Mouse (Mus musculus): ENCODE results near the gene Kcnh2.

The Kcnh2 gene

DNA sequence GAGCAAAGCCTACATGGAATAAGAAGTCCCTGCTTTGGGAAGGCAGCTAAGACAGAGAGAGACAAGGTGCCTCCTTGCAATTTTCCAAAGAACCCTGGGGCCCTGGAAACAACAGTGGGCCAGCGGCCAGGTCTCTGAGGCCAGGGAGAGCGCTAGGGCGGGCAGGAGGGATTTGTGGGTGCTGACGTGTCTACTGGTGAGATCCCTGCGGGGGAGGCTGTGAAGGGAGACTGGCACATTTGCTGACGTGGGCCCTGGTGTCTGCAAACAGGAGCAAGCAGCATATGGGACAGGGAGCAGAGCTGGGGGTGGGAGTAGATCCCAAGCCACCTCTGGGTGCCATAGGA, 31.0 kb downstream of the Kcnh2 start:
- in situ Hi-C loops (cut with MseI, MboI) = no loop called here

GRCm38 (mm10) chr5:24319776-24320466, 31.5 kb downstream of the Kcnh2 start:
- in situ Hi-C loops (cut with MseI, MboI) = no loop called here

DNA sequence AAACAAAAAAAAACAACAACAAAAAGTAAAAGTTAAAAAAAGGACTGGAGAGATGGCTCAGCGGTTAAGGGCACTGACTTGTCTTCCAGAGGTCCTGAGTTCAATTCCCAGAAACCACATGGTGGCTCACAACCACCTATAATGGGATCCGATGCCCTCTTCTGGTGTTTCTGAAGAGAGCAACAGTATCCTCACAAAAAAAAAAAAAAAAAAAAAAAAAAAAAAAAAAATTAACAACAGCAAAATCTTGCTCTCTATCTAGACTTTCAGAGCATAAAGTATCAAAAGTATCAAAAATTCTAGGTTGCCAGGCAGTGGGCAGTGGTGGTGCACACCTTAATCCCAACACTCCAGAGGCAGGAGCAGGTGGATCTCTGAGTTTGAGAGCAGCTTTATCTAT, 42.2 kb downstream of the Kcnh2 start:
- in situ Hi-C loops (cut with MseI, MboI) = no loop called here

DNA sequence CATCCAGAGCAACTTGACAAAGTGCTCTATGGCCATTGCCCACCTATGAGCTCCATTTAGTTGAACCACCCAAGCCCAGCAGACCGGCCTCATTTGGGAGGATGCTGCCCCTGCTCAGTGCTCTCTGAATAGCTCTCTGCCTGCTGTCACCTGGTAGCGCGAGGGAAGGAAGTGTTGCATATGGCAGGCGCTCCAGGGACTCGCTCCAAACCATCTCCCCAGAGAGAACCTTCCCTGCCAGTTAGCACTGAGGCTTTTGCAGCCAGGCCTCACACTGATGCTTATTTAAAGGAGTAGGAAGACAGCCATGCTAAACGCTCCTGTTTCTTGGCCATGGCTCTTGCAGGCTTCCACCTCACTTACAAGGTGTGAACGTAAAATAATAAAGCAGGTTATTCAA, 42.8 kb downstream of the Kcnh2 start:
- in situ Hi-C loops (cut with MseI, MboI) = no loop called here

DNA sequence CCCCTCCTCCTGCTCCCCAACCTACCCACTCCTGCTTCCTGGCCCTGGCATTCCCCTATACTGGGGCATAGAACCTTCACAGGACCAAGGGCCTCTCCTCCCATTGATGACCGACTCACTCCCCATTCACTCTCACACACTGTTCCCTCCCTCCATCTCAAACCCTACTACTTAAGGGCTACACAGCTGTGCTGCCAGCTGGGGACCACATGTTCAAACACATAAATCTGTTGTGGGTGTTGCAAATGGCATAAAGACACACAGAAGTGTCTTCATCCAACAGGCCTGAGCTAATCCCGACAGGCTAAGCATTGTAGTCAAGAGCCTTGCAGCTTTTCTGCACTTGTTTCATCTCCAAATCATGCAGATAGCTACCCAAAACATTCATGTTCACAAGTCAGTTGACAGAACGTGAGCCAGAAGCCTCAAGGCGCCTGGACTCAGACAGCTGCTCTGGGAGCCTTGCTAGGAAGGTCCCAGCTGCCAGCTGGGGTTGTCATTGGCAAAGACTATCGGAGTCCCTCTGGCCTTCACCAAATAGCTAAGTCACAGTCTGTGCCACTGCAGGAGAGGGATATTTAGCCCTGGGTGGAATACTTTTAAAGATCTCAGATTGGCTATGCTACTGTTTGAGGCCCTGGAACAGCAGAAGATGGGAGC, 44.2 kb downstream of the Kcnh2 start:
- in situ Hi-C loops (cut with MseI, MboI) = no loop called here

GRCm38 (mm10) chr5:24303199-24303598, 48.2 kb downstream of the Kcnh2 start:
- in situ Hi-C loops (cut with MseI, MboI) = no loop called here

DNA sequence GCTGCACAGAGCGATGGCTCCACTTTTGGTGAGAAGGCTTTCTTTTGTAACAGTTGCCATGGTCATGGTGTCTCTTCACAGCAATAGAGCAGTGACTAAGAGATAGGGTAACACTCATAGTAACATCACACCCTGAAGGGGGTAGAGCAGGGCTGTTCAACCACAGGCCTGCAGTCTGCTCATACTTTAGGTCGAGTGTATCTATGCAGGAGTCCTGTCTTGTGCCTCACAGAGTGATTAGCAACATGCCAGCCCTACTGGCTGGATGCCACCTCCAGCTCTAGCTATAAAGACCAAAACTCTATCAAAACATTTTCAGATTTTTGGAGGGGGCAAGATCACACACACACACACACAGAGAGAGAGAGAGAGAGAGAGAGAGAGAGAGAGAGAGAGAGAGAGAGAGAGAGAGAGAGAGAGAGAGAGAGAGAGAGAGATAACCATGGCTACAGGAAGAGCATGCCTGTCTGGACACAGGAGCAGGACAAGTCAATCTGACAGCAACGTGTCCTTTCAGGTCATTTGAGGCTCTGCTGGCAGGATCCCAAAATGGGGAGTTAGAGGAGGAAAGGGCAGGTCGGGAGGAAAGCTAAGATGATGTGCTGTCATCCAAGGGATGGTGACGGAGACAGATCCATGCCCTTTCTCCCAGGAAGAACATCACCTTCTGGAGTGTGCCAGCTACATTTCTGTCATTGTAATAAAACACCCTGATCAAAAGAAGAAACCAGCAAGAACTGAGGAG, 51.4 kb downstream of the Kcnh2 start:
- in situ Hi-C loops (cut with MseI, MboI) = no loop called here

- in situ Hi-C loops (cut with MseI, MboI) = no loop called here
Observed at GRCm38 (mm10) chr5:24291954-24292353, 59.5 kb downstream of the Kcnh2 start.

DNA sequence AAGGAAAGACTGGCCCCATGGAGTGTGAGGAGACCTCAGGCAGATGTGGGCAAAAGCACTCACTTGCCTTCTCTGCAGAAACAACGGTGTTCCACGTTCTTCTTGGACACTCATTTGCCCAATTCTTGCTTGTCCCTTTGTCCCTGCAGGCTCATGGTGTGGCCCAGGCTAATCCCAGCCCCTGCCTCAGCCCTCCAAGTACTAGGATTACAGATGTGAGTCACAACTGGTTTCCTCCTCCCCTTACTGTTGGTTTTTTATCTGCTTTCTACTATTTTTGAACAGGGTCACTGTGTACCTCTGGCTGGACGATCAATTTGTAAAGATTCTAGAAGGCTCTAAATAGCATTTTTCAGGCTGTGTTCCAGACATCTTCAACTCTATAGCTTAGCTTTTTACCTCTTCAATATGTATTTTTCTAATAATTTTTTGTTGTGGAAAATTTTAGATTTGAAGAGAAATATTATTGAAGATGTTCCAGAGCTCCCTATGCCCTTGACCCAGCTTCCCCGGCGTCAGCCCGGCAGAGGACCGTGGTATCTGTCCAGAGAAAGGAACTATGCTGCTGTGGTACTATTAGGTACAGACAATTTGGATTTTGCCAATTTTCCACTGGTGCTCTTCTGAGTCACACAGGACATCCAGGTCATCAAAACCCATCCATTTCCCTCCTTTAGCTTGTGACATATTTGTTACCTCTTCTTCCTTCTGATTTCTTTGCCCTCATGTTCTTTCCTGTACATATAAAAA, 65.0 kb downstream of the Kcnh2 start:
- in situ Hi-C loops (cut with MseI, MboI) = no loop called here

DNA sequence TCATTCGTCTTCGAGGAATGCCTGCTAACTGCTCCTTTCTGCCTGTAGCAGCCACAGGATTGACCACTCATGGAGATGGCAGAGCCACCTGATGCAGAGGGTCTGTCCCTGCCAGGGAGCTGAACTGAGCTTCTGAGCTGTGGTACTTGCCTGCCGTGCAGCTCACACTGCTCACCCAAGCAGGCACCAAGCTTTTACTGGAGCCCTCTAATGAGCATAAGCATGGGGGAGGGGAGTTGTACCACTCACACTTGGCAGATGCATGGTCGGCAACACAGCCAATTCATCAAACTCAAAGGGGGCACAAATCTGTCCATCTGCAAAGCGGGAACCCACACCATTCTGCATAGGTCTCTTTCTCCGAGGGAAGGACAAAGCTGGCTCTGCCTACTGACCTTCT, 67.3 kb downstream of the Kcnh2 start:
- in situ Hi-C loops (cut with MseI, MboI) = no loop called here

GRCm38 (mm10) chr5:24283181-24283580, 68.2 kb downstream of the Kcnh2 start:
- in situ Hi-C loops (cut with MseI, MboI) = no loop called here

GRCm38 (mm10) chr5:24280523-24280922, 70.9 kb downstream of the Kcnh2 start:
- in situ Hi-C loops (cut with MseI, MboI) = no loop called here

DNA sequence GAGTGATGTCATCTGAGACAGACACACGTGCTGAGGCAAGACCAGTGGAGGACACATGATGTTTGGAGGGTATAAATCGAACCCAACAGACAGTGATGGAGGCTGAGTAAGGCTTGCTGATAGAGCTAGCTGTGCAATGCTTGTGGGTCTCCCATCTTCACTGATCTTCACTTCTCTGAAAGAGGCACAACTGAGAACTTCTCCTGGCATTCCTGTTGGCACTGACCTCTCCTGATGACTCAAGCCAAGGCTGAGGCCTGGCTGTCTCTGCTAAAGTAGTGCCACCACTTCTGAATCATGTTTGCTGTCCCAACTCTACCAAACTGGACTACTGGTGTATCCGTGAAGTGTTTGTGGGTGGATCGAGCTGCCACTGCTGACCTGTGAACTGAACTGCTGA, 71.9 kb downstream of the Kcnh2 start:
- in situ Hi-C loops (cut with MseI, MboI) = no loop called here

DNA sequence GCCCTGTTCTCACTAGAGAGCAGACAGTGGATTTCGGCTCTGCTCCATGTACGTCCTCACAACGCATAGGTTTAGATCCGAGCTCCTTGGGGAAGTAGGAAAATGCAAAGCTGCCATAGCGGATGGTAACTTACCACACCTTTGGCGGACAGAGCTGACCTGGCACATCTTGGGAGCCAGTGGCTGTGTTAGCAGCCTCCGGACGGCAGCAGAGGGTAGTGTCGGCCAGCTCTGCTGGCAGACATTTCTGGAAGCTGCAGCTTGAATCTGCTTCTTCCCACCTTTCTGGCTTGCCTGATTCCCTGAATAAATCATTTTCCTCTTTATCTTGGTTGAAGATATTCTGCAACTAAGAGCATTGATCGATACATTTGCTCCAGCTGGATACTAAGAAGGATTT, 73.2 kb downstream of the Kcnh2 start:
- in situ Hi-C loops (cut with MseI, MboI) = no loop called here

DNA sequence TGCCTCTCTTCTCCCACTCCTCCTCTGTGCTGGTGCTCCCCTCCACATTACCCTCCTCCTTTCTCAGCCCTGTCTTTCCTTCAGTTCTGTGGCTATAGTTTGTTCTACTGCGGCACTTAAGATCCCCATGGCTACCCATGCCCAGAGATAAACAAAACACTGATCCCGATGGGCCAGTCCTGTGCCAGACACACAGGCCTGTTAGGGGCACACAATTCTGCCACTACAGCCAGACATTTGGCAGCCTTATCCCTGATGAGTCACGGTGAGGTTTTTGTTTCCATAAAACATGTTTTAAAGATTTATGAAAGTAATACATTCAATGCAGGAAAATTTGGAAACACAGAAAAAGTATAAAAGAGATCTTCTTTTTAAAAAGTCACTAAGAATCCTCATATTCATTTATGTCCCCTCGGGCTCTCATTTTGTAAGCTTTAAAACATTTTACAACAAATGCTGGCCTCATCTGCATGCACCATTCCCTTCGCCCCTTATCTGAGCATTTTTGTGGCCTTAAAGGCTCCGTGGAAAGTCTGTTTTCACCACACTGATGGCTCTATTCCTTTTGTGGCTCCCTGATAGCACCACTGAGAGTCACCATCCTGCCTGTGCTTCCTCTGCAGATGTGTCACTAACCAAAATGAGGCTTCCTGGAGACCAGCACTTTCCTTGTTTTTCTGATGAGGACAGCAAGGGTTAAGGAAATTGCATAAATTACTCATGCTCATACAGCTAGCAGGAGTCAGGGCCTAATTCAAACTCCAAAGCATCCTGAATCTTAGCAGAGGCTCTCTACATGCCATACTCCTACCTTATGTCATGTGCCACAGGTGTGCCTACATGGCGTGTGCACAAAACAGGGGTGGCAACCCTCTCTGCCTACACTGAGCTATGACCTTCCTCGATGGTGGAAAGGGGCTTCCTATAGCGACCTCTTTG, 77.5 kb downstream of the Kcnh2 start:
- in situ Hi-C loops (cut with MseI, MboI) = no loop called here

DNA sequence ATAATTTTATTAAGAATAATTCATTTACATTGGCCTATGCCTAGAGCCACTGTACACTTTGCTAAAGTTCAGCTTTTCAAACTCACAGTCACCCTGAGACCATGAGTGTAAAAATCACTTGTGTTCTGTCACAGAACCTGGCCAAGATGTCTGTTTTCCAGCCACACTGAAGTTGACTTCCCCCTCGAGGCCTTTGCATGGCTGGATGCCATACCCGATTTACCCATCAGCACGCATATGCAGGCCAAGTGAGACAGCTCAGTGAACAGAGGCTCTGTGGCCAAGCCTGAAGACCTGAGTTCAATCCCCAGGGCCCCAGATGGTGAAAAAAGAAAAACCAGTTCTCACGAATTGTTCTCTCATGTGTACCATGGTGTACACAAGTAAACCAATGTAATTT, 80.5 kb downstream of the Kcnh2 start:
- in situ Hi-C loops (cut with MseI, MboI) = no loop called here

Data from mouse trophoblast stem cell (cell line).